Mouse (Mus musculus) Muller cell, postnatal 12 days (primary cell): ENCODE data around the gene Spsb1.

Experiments
- DNase-seq: peaks from one replicate; pipeline ENCODE4 v3.0.0-alpha.2; 2015; ENCODE audit errors: inconsistent ontology term

The Spsb1 gene

GRCm38 (mm10) chr4:149913709-149914370 is 41.0 kb downstream of the Spsb1 start:
- no peak for DNase-seq

- DNase-seq, result no peak
Measured at GRCm38 (mm10) chr4:149912451-149912850, 42.4 kb downstream of the Spsb1 start.

GRCm38 (mm10) chr4:149910558-149910957 is 44.3 kb downstream of the Spsb1 start:
- no peak for DNase-seq

DNA sequence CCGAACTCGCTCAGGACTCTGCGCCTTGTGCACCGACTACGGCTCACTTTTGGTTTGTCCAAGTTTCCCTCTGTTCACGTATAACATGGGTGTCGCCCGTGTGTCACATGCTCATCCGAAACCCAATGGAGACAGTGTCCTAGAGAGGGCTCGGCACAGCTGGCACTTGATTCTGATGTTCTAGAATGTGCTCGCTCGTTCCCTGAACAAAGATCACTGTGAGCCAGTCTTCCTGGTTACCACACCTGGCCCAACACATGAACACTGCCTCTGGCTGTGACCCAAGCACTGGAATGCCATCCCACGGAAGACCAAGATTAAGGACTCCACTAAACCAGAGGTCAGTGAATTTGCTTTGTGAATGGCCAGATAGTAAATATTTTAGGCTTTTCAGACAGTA is 45.3 kb downstream of the Spsb1 start:
- DNase-seq, result no peak

GRCm38 (mm10) chr4:149908923-149909322 is 45.9 kb downstream of the Spsb1 start:
- peak; percentile 60 for DNase-seq

DNA sequence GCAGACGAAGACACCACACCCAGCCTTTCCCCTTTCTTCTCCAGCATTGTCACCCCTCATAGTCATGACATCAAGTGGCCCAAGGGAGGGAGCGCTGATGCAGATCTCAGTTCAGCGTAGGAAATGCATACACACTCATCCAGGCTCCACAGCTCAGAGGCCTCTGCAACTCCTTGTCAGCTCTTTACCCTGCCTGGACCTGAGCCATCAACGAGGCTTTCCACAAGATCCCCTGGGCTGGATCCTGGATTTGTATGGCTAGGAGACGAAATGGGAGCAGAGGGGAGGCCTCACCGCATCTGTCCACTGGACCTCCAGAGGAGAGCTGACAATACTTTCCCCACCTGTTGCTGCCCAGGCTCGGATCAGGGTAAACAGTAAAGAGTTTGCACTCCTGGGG is 47.2 kb downstream of the Spsb1 start:
- DNase-seq, result no peak

GRCm38 (mm10) chr4:149906921-149907320 is 47.9 kb downstream of the Spsb1 start:
- no peak for DNase-seq

DNA sequence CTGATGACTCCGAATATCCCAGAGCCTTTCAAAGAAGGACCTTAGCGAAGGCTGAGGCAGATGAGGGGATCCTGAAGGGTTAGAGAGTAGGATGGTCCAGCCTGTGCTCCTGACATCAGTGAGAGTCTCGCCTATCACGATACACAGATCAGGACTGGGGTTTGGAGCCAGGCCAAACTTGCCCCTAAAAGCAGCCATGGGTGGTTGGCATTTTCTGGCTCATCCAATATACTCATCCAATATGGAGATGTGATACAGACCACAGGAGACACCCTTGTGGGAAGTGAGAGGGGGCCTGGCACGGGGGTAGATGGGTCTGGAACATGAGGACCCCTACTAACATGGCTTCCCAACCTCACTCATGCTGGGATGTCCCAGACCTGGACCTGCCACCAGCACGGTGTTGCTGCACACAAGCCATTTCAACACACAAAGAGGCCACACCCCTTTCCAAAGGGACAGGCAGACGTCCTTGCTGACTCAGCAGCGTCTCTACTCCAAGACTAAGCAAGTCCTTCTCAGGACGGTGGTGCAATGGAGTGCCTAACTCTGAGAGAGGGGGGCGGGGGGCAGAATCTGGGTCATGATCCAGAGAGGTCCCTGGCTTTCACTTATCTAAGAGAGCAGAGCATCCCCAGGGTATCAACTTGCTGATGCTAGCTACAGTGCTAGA is 49.4 kb downstream of the Spsb1 start:
- no peak for DNase-seq

- no peak for DNase-seq
Measured at GRCm38 (mm10) chr4:149903026-149903425, 51.8 kb downstream of the Spsb1 start.

DNA sequence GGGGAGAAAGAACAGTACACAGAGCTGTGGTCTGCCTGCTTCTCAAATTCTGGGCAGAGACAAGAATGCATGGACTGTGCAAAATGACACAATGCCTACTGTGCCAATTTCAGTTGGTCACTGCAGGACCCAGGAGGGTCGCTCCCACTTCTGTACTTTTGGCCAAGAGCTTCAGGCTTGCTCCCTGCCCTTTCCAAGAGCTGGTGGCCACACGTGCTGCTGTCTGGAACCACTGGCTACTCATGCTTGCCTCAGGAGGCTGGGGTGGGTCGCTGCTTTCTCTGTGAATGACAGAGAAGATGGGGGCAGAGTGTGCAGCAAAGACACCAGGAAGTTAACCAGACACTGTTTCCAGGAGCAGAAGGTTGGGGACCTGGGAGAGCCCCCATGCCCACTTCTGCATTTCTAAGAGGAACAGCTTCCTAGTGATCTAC is 53.5 kb downstream of the Spsb1 start:
- peak; percentile 77 for DNase-seq

GRCm38 (mm10) chr4:149897661-149898260 is 57.1 kb downstream of the Spsb1 start:
- DNase-seq, result no peak

DNA sequence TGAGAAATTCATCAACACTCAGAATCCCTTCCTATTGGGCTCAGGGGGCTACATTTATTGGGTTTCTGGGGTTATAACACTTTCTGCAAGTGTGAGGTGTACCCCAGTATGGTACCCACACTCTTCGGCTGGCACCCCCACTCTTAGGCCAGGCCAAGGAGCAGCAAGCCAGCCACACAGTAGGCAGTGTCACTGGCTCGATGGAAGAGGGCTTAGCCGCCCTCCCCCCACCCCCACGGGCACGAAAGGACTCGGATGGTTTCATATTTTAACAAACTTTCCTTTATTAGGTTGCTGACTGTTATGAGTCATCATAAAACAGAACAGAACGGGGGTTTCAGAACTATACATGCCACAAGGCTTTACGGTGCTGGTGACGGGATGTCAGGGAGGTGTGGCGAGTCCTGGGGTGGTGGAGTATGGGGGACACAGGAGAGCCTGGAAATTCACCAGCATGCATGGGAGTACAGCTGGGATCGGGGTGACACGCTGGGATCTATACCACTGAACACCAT is 58.8 kb downstream of the Spsb1 start:
- DNase-seq, result no peak

DNA sequence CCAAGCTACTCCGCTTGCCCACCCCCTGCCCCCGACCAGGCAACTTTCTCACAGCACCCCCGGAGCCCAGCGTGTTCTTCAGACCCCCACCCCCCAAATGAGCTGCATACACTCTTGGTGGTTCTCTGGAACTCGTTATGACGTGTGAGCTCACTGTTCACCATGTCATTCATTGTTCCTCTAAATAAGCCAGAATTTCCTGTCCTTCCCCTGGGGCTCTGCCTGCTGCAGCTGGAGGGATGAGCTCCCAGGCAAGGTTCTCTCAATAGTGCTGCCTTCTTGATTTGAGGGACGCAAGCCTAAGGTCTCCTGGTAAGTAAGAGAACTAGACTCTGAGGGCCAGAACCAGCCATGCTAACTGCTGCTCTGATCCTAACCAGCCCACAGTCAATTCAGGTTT is 59.6 kb downstream of the Spsb1 start:
- DNase-seq, result no peak

DNA sequence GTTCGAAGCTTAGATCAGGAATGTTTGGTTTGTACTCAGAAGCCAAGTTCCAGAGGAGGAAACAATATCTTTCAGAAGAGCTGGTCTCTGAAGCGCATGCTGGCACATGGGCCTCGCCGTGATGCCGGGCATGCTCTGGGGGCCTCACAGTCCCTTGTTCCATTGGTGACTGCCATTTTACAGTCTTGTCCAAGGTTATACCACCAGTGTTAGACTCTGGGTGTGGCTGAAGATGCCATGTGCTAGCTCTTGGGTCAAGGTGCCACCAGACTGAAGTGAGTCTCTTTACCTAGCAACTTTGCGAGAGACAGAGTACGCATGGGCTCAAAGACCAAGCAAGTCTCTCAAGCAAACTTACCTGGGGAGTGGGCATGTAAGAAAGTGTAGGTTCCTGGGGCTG is 60.5 kb downstream of the Spsb1 start:
- DNase-seq, result no peak

DNA sequence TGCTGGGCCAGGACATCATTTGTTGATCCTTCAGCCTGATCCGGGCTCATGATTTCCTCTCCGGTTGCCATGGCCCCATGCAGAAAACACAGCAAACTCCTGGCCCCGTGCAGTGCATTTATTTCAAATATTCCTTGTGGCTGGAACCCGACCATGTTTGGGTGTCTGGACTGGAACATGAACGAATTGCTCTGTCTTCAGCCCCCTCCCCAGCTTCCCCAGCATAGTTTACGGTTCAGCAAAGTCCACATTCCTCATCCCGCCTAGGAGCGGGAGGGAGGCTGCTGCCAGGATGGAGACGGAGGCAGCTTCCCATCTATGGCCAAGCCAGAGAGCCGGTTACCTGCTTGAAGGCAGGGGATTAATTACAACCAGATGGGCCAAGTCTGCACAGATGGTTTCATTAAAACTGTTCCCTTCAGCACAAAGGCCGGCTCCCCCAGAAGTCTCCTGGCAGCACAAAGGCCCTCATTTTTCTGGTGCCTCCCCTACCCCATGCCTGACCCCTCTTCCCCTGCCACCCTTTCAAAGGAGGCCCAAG is 61.2 kb downstream of the Spsb1 start:
- peak; percentile 89 for DNase-seq

DNA sequence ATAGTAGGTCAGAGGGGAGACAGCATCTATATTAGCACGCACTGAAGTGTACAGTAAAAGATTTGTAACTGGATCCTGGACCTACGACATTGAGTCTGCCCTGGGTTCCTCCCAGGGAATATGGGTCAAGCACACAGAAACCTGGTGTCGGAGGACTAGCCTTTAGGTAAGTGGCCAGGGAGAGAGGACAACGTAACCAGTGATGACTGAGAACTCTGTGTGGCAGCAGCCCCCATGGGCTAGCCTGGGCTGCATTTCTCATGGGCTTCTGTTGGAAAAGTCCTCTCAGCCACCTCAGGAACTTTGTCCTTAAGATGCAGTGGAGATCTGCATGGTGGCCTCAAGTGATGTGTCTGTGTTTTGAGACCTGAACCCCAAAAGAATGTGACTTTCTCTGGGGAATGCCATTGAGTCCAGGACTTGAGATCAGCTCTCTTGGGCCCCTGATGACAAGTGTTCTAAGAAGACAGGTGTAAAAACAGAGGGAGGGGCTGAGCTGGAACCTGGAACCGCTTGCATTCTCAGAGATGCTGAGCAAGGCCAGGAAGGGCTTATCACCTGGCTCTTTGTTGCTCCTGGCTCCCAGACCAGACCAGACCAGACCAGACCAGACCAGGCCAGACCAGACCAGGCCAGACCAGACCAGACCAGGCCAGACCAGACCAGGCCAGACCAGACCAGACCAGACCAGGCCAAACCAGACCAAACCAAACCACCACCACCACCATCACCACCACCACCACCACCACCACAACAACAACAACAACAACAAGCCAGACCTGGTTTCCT is 63.5 kb downstream of the Spsb1 start:
- no peak for DNase-seq

DNA sequence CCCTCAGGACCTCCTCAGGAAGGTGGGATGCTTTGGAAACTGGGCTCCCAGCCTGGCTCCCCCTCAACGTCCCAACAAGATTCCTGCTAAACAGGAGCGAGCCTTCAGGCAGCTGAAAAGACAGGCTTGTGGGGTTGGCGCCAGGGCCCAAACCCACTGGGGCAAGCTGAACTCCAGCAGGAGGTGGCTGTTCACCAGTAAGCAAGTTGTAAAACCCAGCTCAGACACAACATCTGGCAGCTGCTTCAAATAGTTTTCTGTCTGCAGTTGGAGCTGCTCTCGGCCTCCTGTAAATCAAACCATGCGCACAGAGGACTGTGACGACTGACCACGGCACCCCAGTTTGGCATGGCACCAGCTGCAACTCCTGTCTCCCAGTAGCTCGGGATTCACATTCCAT is 64.3 kb downstream of the Spsb1 start:
- DNase-seq, result peak; percentile 62

GRCm38 (mm10) chr4:149889851-149890250 is 65.0 kb downstream of the Spsb1 start:
- DNase-seq, result peak; percentile 89

- DNase-seq, result no peak
Measured at GRCm38 (mm10) chr4:149888736-149889470, 65.9 kb downstream of the Spsb1 start.

GRCm38 (mm10) chr4:149888156-149888555 is 66.7 kb downstream of the Spsb1 start:
- no peak for DNase-seq
